Mouse (Mus musculus) MEL (cell line): Measurements from ENCODE around the gene Cdca5. TPM values are rescaled to one million over a fixed set of nuclear protein-coding genes. Genes with fewer than 3 reads are reported as not detected.

ENCODE experiments used
- DNase-seq: peaks from one replicate; pipeline ENCODE4 v3.0.0; 2011; ENCODE audit warnings: low read depth, low spot score
- H3K27ac ChIP-seq: 2 replicates; pipeline ENCODE4 v1.5.1; 2012; ENCODE audit warnings: low read depth, mild to moderate bottlenecking, control low read depth, low read length, moderate library complexity; ENCODE audit not compliant: control insufficient read depth
- H3K27me3 ChIP-seq, 2 experiments: fragments of 150-350 bp in 1 of 2; sonication (generic) in 1 of 2; 2 replicates each; pipeline ENCODE4 v1.6.1; 2012; ENCODE audit warnings: low read length in 2 of 2, mild to moderate bottlenecking in 2 of 2, improper control_type of control experiment in 1 of 2, moderate library complexity in 1 of 2; ENCODE audit not compliant: insufficient read depth in 2 of 2, control insufficient read depth in 1 of 2
- H3K36me3 ChIP-seq, 2 experiments: 2 replicates each; pipeline ENCODE4 v1.6.1; 2012 to 2014; ENCODE audit warnings: low read length in 2 of 2, improper control_type of control experiment in 1 of 2, inconsistent platforms in 1 of 2, mild to moderate bottlenecking in 1 of 2; ENCODE audit not compliant: insufficient read depth in 2 of 2, control insufficient read depth in 1 of 2
- H3K4me1 ChIP-seq, 2 experiments: fragments of 150-350 bp in 1 of 2; sonication (generic) in 1 of 2; 2 replicates each; pipeline ENCODE4 v1.6.1; 2012; ENCODE audit warnings: low read length in 2 of 2, improper control_type of control experiment in 1 of 2, mild to moderate bottlenecking in 1 of 2; ENCODE audit not compliant: insufficient read depth in 2 of 2, control insufficient read depth in 1 of 2
- H3K4me3 ChIP-seq, 2 experiments: fragments of 150-350 bp in 1 of 2; sonication (generic) in 1 of 2; 2 replicates each; pipeline ENCODE4 v1.5.1; 2012; ENCODE audit warnings: low read depth in 2 of 2, low read length in 2 of 2, mild to moderate bottlenecking in 2 of 2, moderate library complexity in 2 of 2, control low read depth in 1 of 2, improper control_type of control experiment in 1 of 2; ENCODE audit not compliant: control insufficient read depth in 1 of 2, insufficient read depth in 1 of 2
- H3K79me2 ChIP-seq: 2 replicates; pipeline ENCODE4 v1.6.1; 2012; ENCODE audit warnings: mild to moderate bottlenecking, low read length, moderate library complexity; ENCODE audit not compliant: control insufficient read depth, poor library complexity, insufficient read depth
- H3K9ac ChIP-seq: 2 replicates; pipeline ENCODE4 v1.6.1; 2012; ENCODE audit warnings: low read depth, mild to moderate bottlenecking, control low read depth, low read length, moderate library complexity; ENCODE audit not compliant: control insufficient read depth, poor library complexity, severe bottlenecking
- H3K9me3 ChIP-seq: fragments of 150-350 bp; sonication (generic); replicated peaks from 2 replicates; pipeline ENCODE4 v1.6.1; 2012; ENCODE audit warnings: mild to moderate bottlenecking, low read length, improper control_type of control experiment, moderate library complexity; ENCODE audit not compliant: insufficient read depth
- CHD1 ChIP-seq: IDR thresholded peaks from 2 replicates; pipeline ENCODE4 v1.6.1; 2012; ENCODE audit warnings: low read depth, mild to moderate bottlenecking, inconsistent platforms, low read length, improper control_type of control experiment
- E2F4 ChIP-seq: IDR thresholded peaks from 2 replicates; pipeline ENCODE4 v1.6.1; 2011; ENCODE audit warnings: low read depth, low read length, improper control_type of control experiment, borderline replicate concordance
- EP300 ChIP-seq, 2 experiments: IDR thresholded peaks; 2 replicates each; pipeline ENCODE4 v1.6.1; 2011; ENCODE audit warnings: improper control_type of control experiment in 2 of 2, low read length in 2 of 2, low read depth in 1 of 2, mild to moderate bottlenecking in 1 of 2
- ETS1 ChIP-seq: IDR thresholded peaks from 2 replicates; pipeline ENCODE4 v1.6.1; 2012; ENCODE audit warnings: low read depth, mild to moderate bottlenecking, inconsistent platforms, low read length, improper control_type of control experiment, moderate library complexity
- GABPA ChIP-seq: IDR thresholded peaks from 2 replicates; pipeline ENCODE4 v1.6.1; 2012; ENCODE audit warnings: low read depth, mild to moderate bottlenecking, inconsistent platforms, low read length, improper control_type of control experiment, moderate library complexity
- HCFC1 ChIP-seq: IDR thresholded peaks from 2 replicates; pipeline ENCODE4 v1.6.1; 2012; ENCODE audit warnings: low read depth, mild to moderate bottlenecking, inconsistent platforms, low read length, improper control_type of control experiment, moderate library complexity
- JUND ChIP-seq: IDR thresholded peaks from 2 replicates; pipeline ENCODE4 v1.6.1; 2011; ENCODE audit warnings: low read depth, mild to moderate bottlenecking, improper control_type of control experiment, low read length
- MAFK ChIP-seq: IDR thresholded peaks from 2 replicates; pipeline ENCODE4 v1.6.1; 2011; ENCODE audit warnings: low read depth, mild to moderate bottlenecking, low read length, improper control_type of control experiment, borderline replicate concordance
- MAX ChIP-seq: IDR thresholded peaks from 2 replicates; pipeline ENCODE4 v1.6.1; 2011; ENCODE audit warnings: low read length, improper control_type of control experiment
- MEF2A ChIP-seq: IDR thresholded peaks from 2 replicates; pipeline ENCODE4 v1.6.1; 2014; ENCODE audit warnings: low read depth, mild to moderate bottlenecking, inconsistent platforms, low read length, improper control_type of control experiment; ENCODE audit not compliant: poor library complexity, insufficient replicate concordance, severe bottlenecking; ENCODE audit errors: extremely low read depth
- MYB ChIP-seq: IDR thresholded peaks from 2 replicates; pipeline ENCODE4 v1.6.1; 2011; ENCODE audit warnings: mild to moderate bottlenecking, low read depth, low read length, improper control_type of control experiment
- MYC ChIP-seq: IDR thresholded peaks from 2 replicates; pipeline ENCODE4 v1.6.1; 2011; ENCODE audit warnings: low read depth, mild to moderate bottlenecking, low read length, improper control_type of control experiment, moderate library complexity
- POLR2A ChIP-seq, 2 experiments: IDR thresholded peaks; 2 replicates each; pipeline ENCODE4 v1.6.1; 2011 to 2012; ENCODE audit warnings: low read length in 2 of 2, mild to moderate bottlenecking in 2 of 2, control low read depth in 1 of 2, improper control_type of control experiment in 1 of 2, low read depth in 1 of 2, moderate library complexity in 1 of 2; ENCODE audit not compliant: control insufficient read depth in 1 of 2, insufficient read depth in 1 of 2, poor library complexity in 1 of 2
- POLR2AphosphoS5 ChIP-seq: IDR thresholded peaks from 2 replicates; pipeline ENCODE4 v1.6.1; 2012; ENCODE audit warnings: low read depth, borderline replicate concordance, mild to moderate bottlenecking, inconsistent platforms, low read length, moderate library complexity, mixed read lengths
- RAD21 ChIP-seq: IDR thresholded peaks from 2 replicates; pipeline ENCODE4 v1.6.1; 2011; ENCODE audit warnings: mild to moderate bottlenecking, low read depth, low read length, improper control_type of control experiment
- RCOR1 ChIP-seq: IDR thresholded peaks from 2 replicates; pipeline ENCODE4 v1.6.1; 2012; ENCODE audit warnings: low read depth, mild to moderate bottlenecking, inconsistent platforms, low read length, improper control_type of control experiment
- TBP ChIP-seq: IDR thresholded peaks from 2 replicates; pipeline ENCODE4 v1.8.0; 2011; ENCODE audit warnings: low read depth, low read length, improper control_type of control experiment
- TCF12 ChIP-seq: IDR thresholded peaks from 2 replicates; pipeline ENCODE4 v1.6.1; 2014; ENCODE audit warnings: low read depth, mild to moderate bottlenecking, inconsistent platforms, low read length, improper control_type of control experiment, moderate library complexity
- UBTF ChIP-seq: IDR thresholded peaks from 2 replicates; pipeline ENCODE4 v1.6.1; 2012; ENCODE audit warnings: low read depth, mild to moderate bottlenecking, inconsistent platforms, low read length, improper control_type of control experiment, moderate library complexity, borderline replicate concordance; ENCODE audit not compliant: insufficient read depth
- USF1 ChIP-seq: IDR thresholded peaks from 2 replicates; pipeline ENCODE4 v1.6.1; 2014; ENCODE audit warnings: low read depth, mild to moderate bottlenecking, inconsistent platforms, low read length, improper control_type of control experiment, moderate library complexity
- ZC3H11A ChIP-seq: IDR thresholded peaks from 2 replicates; pipeline ENCODE4 v1.6.1; 2012; ENCODE audit warnings: low read depth, mild to moderate bottlenecking, inconsistent platforms, low read length, improper control_type of control experiment
- ZNF384 ChIP-seq: IDR thresholded peaks from 2 replicates; pipeline ENCODE4 v1.6.1; 2012; ENCODE audit warnings: low read depth, mild to moderate bottlenecking, inconsistent platforms, low read length, improper control_type of control experiment
- polyA plus RNA-seq, 2 experiments: library from polyadenylated mRNA; stranded (reverse) in 1 of 2; unstranded in 1 of 2; fragments of >175 nt in 1 of 2; fragments of >200 nt in 1 of 2; gene quantifications; 2 replicates each; pipeline versions ENCODE4 v1.2.1 to v1.2.4; 2012; ENCODE audit warnings: low replicate concordance in 2 of 2, low read depth in 1 of 2; ENCODE audit not compliant: insufficient read length in 2 of 2, insufficient read depth in 1 of 2, missing spikeins in 1 of 2
- total RNA-seq: library from RNA; depleted of rRNA; stranded (reverse); fragments of 300-350 nt; gene quantifications from 2 replicates; pipeline ENCODE4 v1.2.3, GENCODE M21; 2012

Cdca5 gene
- total and polyA plus RNA-seq, 3 experiments, result 48.5 to 56.5 TPM; not detected in 1

DNA sequence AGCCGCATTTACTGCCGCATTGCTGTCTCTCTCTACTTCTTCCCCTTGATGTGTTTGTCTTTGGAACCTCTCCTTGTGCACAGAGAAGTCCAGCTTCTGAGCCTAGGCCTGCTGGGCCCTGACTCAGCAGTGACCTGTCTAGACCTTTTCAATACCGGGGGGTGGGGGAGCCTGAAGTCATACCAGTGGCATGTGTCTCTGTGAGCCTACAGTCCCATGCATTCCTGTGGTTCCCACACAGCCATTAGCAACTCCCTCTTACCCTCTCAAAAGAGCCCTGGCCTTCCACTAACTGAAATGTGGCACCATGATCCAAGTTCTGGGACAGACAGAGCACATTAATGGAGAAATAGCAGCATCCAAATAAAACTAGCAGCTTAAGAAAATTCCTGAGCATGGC, 51.6 kb downstream of the Cdca5 start:
- no peak overlapping the region for H3K9ac ChIP-seq
- peaks cover 6 to 33% of the 10 kb centered on the region in 2 experiments; a peak in 3 of 4 replicates for H3K4me1 ChIP-seq
- H3K4me3 ChIP-seq, result no peak overlapping the region
- TF ChIP-seq ETS1, result no peak
- TF ChIP-seq POLR2A (IDR thresholded peaks at IDR 0.05; ENCODE audit: control insufficient read depth in 1 of 2, insufficient read depth in 1 of 2, low read depth in 1 of 2, low read length in 2 of 2, poor library complexity in 1 of 2), result no peak
- no peak for TF ChIP-seq MAX
- no peak for TF ChIP-seq MEF2A
- TF ChIP-seq TCF12, result no peak
- no peak for TF ChIP-seq HCFC1
- no peak for TF ChIP-seq CHD1
- no peak for TF ChIP-seq MAFK
- TF ChIP-seq E2F4, result no peak
- TF ChIP-seq EP300 (IDR thresholded peaks at IDR 0.05; ENCODE audit: low read depth in 1 of 2, low read length in 2 of 2), result no peak
- TF ChIP-seq ZNF384, result no peak
- TF ChIP-seq RAD21, result no peak
- TF ChIP-seq ZC3H11A, result no peak
- no peak for TF ChIP-seq MYB
- no peak for TF ChIP-seq JUND
- no peaks in the 10 kb centered on the region for H3K27me3 ChIP-seq
- peaks cover 5% of the 10 kb centered on the region; the same call in 1 of the 2 replicates for H3K79me2 ChIP-seq
- no peak for DNase-seq
- no peaks in the 10 kb centered on the region for H3K9me3 ChIP-seq
- peaks cover 2 to 11% of the 10 kb centered on the region in 2 experiments; a peak in 2 of 4 replicates for H3K36me3 ChIP-seq
- H3K27ac ChIP-seq, result no peak overlapping the region

DNA sequence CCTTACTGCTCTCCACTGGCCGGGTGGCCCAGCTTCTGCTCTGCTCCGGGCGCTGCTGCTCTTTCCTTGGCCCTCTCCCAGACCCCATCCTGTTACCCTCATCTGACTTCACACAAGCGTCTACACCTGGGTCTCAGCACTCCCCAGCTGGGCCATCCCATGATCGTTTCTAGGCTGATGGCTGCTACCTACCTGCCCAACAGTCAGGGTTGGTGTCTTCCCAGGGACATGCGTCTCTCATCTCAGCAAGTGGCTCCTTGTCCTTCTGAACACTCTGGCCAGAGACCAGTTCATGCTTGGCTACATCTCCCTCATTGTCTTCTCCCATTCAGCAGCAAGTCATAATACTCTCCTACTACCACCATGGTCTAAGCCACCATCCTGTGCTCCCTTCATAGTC, 54.9 kb downstream of the Cdca5 start:
- peaks cover 2 to 11% of the 10 kb centered on the region in 2 experiments; a peak in 3 of 4 replicates for H3K4me1 ChIP-seq
- H3K9ac ChIP-seq, result no peak overlapping the region; the same call in 1 of the 2 replicates
- no peak overlapping the region for H3K27ac ChIP-seq
- peaks cover 2 to 7% of the 10 kb centered on the region in 2 experiments; a peak in 2 of 4 replicates for H3K36me3 ChIP-seq
- TF ChIP-seq USF1 (no peak), MYC (no peak), TCF12 (no peak), RCOR1 (no peak), TBP (no peak), GABPA (no peak), POLR2AphosphoS5 (no peak), E2F4 (no peak), UBTF (no peak), ZC3H11A (no peak)
- 0 out of 4 replicates have a peak overlapping the region, but pooled peaks of 1 of the 2 experiments have one; percentile 74 for H3K4me3 ChIP-seq
- no peaks in the 10 kb centered on the region for H3K27me3 ChIP-seq
- no peaks in the 10 kb centered on the region for H3K9me3 ChIP-seq
- H3K79me2 ChIP-seq, result peaks cover 5% of the 10 kb centered on the region; the same call in 1 of the 2 replicates
- no peak for DNase-seq
